Mouse (Mus musculus) left cerebral cortex, postnatal 10 days (tissue): ENCODE measurements at regions not wholly inside any gene's neighbourhood (a gene's known extent, or its start where the extent isn't known, plus 50 kb on each side); places are given as distances from the start of the nearest gene placed in this dataset.
A peak's percentile ranks its signal among the peaks of the same experiment; 100 is the strongest.
"Not testable (repeated sequence)": the region's sequence is repeated elsewhere in the genome, so short reads cannot be mapped to it uniquely, and the experiment has no call there.

ENCODE experiments used
- DNase-seq, 2 experiments: peaks; one replicate each; pipeline ENCODE4 v3.0.0; 2021 to 2022; ENCODE audit warnings: low spot score in 2 of 2, mixed read lengths in 1 of 2; ENCODE audit errors: extremely low spot score in 1 of 2
- intact Hi-C: fragments of 180-260 bp; cut with DNase I; formaldehyde crosslinking; loops from one replicate; pipeline ENCODE4 v1.15.1; 2025

DNA sequence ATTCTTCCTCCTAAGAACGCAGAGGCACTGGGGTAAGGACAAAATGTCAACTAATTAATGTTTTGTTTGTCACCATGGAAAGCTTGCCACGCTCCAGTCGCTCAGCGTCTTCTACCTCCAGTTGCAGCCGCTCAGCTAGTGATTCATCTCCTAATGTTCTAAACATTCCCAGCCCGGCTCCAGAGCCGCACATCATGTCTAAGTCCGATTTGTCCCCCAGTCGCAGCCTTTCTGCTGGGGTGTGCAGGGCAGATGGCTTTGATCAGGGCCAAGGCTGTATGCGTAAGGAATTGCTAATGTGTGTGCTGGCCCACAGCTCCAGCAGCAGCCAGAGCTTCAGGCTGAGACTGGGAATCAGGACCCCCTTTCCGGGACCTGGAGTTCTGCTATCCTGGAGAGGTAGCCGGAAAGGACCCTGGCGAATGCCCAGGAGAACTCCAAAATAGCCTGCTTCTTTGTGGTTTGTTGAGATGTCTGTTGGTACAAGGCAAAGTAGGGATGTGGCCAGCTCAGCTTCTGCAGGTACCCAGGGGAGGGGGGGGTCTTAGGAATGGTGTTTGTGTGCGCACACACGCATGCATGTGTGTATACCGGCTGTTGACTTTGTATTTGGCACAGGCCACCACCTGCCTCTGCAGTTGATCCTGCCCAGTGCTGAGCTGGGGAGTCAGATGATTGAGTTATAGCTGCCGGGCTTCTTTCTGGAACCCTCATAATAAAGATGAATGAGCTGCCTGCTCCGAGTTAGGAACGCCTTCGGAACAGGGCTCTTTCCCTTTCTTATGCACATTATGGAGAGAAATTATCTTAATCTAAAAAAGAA is 143.0 kb upstream of the Kcng1 start:
- no peak for DNase-seq
- intact Hi-C loops: loop anchor here (5.0 kb wide), 1 partner anchor 147 kb away; no protein-coding TSS in a partner anchor

DNA sequence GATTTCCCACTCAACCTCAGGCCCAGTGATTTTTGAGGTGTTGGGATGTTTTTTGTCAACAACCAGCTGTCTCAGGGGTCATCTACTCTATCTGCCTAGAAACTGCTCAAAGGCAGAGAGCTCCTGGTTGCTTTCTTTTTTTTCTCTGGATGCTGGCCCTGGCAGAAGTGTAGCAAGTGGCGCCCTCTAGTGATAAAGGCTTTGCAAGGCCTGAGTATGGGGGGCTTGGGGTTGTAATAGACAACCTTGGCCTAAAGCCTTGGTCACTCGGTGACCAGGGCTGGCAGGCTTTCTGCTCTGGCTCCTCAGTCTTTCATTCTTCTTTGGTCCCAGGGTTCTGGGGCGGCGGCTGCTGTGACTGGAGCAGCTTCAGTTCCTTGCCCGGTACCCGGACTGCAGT is 142.0 kb upstream of the Kcng1 start:
- no peak for DNase-seq
- intact Hi-C loops: loop anchor here (5.0 kb wide), 1 partner anchor 146 kb away; no protein-coding TSS in a partner anchor

DNA sequence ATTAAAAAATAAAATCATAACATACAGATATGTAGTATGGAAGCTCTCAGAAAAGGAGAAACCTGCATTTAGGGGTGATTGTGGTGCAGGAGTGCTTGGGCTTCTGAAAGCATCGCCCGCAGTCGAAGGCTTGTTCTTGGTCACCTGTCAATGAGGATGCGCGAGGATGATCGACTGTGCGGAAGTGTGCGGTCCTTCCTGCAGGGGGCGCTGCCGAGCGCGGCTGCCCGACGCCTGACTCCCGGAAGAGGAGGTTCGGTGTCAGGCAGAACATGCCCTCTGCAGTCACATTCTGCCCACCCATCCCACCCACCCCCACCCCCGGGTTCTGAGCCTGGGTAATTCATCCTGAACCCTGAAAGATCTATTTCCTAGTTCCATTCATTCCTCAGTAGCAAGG is 133.6 kb upstream of the Kcng1 start:
- DNase-seq: no peak
- intact Hi-C loops: no loop called here

DNA sequence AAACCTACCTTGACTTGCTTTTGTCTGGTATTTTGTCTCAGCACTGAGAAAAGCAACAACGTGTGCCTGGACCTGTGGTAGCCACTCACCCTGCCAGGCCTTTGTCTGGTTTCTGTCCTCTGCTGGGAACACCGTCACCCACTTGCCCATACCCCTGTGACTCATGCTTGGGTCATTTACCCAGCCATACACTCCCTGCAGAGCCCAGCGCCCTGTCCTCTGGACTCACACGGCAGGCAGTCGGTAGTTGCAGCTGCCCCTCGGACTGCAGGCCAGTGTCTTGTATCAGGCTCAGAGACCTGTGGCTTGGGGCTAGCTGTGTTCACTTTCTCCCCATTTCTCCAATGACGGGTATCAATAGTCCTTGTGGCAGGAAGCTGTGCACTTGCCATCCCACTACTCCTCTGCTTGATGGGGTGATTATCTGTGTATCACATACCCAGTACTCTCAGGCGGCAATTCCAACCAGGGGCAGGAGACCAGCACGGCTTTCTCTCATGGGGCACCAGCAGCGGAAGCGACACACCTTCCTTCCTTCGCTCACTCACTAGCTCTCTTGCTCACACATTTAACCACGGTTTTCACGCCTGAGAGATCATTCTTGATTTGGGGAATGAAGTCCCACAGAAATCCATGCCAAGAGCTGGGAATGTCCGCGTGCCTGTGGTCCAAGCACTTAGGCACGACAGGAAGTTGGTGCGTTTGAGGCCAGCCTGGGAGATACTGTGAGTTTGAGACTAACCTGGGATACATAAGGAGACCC is 132.8 kb upstream of the Kcng1 start:
- intact Hi-C loops: no loop called here
- DNase-seq: no peak

DNA sequence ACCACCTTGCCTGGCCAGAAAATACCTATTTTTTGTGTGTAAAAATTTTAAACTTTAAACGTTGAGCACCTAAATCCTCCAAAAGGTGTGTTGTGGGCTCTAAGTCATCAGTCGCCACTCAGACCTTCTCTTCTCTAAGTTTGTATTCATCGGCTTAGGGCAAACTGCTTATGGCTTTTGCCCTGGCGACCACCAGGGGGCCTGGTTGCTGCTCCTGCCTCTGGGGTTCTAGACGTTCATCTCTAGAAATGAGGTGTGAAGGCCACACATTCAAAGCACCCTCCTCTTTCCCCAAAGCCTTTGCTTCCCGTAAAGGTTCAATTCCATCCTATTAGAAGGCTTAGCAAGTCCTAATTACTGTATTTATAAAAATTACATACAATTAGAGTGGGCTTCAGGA is 131.3 kb upstream of the Kcng1 start:
- intact Hi-C loops: no loop called here
- no peak for DNase-seq

DNA sequence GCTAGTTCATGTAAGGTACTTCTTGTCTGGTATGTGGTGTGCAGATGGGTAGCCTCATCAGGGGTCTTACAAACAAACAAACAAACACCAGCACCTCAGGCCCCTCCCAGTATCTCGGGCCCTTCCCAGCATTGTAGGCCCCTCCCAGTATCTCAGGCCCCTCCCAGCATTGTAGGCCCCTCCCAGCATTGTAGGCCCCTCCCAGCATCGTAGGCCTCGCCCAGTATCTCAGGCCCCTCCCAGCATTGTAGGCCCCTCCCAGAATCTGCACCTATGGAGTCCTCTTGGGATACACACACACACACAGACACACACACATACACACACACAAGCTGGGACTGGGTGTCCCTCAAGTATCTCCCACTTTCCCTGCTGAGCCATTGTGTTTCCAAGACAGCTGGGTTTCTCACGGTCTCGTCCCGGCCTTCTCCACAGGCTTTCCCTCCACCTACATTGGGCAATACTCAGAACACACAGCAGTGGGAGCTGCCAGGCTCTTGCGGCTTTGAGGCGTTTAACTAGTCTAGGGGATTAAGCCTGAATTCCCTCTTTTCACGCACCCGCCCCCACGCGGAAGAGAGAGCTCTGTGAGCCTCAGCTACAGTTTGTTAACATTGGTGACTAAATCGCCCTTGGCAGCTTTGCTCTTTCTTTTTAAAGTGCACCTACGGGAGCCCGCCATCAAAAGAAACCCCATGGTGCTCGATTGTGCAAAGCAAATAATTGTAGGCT is 121.4 kb upstream of the Kcng1 start:
- intact Hi-C loops: no loop called here
- peak in 1 of 2 experiments; percentile 40 for DNase-seq

DNA sequence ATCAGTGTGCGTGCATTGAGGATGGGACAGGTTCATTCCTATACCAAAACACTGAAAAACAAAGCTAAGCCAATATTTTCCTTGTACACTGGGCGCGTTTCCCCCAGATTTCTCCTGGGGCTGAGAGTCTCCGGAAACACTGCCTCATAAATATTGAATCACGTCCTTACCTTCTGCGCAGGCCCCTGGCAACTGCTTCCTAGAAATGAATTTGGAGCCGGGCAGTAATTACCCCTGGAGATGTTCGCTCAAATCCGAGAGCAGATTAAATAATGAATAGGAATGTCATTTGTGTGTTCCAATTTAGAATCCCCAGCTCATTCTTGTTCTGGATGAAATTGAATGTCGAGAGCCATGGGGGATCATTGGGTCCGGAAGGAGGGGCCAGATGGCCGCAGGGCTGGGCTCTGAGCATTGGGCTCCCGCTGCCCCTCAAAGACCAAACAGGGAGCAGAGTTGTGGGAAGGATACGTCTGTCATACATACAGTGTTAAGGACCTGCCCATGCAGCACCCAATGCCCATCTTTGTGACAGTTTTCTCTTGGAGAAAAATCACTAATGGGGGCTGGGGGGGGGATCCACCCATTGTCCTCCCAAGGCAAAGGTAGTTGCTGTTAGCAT is 117.7 kb upstream of the Kcng1 start:
- DNase-seq: no peak
- intact Hi-C loops: no loop called here

DNA sequence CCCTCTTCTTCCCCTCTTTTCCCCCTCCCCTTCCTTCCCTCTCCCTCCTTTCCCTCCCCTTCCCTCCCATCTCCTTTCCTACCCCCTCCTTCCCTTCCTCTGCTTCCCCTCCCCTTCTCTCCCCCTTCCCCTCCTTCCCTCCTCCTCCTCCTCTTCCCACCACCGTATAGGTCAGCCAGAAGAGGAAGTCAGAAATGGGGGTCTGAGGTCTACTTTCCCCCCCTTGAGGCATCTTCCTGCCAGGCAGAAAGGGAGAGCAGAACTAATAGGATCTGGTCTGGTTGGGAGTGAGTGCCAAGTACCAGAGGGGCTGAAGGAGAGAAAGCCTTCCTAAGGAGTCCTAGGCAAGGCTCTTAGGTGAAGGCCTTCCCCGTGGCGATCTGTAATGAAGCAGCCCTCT is 114.8 kb upstream of the Kcng1 start:
- DNase-seq: no peak
- intact Hi-C loops: no loop called here

DNA sequence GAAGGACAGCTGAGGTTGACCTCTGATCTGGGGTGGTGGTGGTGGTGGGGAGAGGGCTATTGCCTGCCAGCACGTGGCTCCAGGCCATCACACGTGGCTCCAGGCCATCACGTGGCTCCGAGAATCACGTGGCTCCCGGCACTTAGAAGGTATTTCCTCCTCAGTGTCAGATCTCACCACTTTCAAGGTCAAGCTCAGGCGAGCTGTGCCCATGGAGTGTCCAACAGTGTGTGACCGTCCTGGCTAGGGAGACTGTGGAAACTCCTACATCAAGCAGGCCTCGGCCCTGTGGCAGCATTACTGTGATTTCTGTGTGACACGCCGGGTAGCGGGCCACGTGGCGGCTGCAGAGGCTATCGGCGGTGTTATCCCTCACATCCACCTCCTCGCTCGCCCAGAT is 111.8 kb upstream of the Kcng1 start:
- no peak for DNase-seq
- intact Hi-C loops: no loop called here

DNA sequence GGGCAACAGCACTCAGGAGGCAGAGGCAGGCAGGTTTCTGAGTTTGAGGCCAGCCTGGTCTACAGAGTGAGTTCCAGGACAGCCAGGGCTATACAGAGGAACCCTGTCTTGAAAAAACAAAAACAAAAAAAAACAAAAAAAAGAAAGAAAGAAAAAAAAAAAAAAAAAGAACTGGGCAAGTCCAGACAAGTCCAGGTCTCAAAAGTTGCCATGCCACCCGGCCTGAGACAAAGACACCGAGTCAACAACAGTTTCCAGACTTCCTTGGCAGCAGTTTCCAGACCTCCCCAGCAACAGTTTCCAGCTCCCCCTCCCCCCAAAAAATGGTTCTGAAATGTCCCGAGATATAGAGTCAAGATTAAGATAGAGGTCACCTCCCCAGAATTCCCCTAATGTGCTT is 110.6 kb upstream of the Kcng1 start:
- intact Hi-C loops: not testable (repeated sequence)

DNA sequence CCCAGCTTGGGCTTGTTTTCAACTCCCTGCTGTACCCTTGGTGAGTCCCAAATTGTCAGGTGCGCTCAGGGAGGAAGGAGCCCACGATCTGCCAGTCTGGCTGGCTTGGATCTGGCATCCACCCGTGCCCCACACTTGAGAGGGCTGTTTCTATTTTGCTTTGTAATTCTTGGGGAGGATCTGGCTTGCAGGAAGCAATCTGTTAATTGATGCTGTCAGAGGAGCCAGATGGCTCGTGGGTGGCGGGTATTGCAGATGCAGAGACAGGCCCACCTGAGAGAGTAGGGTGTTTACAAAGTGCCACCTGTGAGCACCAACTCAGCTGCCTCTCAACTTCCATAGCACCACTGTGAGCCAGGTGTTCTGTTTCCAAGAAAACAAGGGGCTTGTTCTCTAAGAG is 99.1 kb upstream of the Kcng1 start:
- DNase-seq: peak in 1 of 2 experiments; percentile 34
- intact Hi-C loops: no loop called here

More for the DNA sequence above, 110.6 kb upstream of the Kcng1 start:
- DNase-seq: not testable (repeated sequence)

DNA sequence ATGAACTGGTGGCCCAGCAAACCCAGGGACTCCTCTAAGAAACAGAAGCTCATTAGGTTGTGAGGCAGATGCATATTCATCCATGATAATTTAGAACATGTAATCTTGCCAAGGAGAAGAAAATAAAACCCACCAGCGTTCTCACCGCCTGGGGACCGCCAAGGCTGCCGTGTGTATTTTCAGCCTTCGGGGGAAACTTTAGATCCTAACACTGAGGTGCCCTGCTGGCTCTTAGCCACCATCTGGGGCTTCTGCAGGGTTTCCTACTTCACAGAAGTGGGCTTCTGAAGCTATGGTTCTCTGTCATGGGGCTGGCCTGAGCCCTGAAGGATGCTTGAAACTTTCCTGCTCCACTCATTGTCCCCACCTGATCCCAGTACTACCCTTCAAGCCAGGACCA is 90.8 kb upstream of the Kcng1 start:
- intact Hi-C loops: no loop called here
- DNase-seq: peak in 1 of 2 experiments; percentile 36

DNA sequence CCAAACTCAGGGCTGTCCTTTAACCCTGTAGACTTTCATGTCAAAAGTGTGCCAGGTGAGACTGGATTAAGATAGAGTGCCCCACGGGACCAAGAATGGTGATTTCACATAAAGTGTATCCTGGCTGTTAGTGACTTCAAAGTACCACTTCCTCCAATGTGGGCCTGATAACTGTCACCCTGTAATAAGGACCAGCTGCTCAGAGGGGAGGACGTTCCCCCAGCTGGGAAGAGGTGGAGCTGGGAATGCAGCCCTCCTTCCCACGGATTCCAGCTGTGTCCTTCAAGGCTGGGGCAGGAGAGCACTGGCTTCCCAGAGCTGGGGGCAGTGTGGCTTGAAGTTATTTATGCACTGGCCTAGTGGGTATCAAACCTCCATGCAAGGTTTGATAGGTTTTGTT is 89.7 kb upstream of the Kcng1 start:
- intact Hi-C loops: no loop called here
- no peak for DNase-seq

DNA sequence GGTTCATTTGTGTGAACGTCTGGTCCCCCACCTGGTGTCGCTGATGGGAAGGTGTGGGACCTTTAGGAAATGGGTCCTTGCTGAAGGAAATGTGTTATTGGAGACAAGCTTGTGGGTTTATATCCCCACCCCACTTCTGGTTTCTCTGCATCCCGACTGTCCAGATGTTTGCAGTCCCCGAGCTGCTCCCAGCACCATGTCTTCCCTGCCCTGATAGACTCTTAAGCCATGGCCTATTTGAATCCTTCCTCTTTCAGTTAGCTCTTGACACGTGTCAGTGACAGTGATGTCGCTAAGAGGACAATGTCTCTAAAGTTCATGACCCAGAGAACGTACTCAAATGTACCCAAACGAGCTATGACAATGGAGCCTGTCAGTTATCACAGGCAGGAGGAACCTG is 77.7 kb upstream of the Kcng1 start:
- no peak for DNase-seq
- intact Hi-C loops: no loop called here

DNA sequence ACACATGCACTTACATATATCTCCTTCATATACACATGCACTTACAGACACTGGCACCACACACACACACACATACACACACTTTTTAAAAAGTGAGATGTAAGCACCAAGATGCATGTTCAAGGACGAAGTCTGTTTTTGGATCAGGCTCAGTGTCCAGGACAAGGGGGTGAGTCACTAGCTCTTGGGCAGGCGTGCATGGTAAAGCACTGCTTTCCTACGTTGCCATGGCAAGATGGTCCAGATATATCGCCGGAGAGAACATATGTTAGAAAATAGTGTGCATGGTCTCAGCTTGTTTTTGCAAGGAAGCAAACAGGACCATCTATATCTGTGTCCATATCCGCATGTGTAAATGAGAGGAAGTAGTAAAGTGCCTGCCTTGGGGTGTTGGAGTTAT is 77.0 kb upstream of the Kcng1 start:
- DNase-seq: peak in 1 of 2 experiments; percentile 41
- intact Hi-C loops: no loop called here

DNA sequence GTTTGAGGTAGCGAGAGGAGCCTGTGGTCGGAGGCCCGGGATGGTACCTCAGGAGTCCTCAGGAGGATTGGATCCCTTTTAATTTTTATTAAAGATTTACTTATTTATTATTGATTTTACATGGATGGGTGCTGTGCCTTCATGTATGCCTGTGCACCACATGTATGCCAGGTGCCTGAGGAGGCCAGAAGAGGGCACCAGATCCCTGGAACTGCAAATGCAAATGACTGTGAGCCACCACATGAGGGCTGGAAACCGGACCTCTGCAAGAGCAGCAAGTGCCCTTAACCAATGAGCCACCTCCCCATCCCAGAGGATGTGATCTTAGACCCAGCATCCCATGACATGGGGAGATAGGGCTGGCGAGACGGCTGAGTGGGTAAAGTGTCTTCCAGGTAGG is 76.3 kb upstream of the Kcng1 start:
- intact Hi-C loops: no loop called here
- DNase-seq: no peak

DNA sequence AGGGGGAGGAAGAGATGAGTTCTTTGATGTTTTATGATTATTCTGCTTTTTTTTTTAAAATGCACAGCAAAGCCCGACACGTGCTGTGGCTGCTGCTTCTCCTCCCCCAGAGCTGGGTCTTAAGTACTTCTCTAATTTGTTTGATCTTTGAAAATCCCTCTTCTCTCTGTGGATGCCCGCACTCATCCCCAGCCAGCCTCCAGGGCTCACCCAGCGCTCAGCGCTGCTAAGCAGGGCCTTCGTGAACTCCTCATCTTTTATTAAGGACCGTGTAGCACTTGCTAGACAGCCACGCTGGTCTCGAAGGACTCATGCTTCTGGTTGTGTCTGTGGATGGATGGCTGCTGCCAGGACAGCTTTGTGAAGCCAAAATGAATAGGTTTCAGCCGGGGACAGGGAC is 72.9 kb upstream of the Kcng1 start:
- intact Hi-C loops: loop anchor here (5.0 kb wide), 1 partner anchor 88 kb away; no protein-coding TSS in a partner anchor

DNA sequence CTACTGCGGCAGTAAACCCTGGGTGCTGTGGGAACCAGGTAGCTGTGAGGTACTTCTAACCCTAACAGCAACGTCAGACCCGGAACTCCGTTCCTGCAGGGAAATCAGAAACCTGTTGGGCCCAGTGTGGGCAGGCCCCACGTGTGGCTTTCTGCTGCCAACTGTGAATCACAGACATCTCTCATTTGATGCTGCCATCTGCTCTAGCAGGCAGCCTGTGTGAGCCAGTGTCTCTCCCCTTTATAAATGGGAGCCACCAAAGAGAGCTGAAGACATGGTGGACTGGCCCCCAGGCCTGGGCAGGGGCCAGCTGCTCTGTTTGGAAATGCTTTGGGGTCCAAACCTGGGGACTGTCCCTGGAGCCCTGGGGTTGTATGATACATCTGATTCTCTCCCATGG is 71.1 kb upstream of the Kcng1 start:
- intact Hi-C loops: loop anchor here (5.0 kb wide), 1 partner anchor 90 kb away; no protein-coding TSS in a partner anchor
- peak; percentile 55 to 75 for DNase-seq

More for the DNA sequence above, 72.9 kb upstream of the Kcng1 start:
- no peak for DNase-seq

DNA sequence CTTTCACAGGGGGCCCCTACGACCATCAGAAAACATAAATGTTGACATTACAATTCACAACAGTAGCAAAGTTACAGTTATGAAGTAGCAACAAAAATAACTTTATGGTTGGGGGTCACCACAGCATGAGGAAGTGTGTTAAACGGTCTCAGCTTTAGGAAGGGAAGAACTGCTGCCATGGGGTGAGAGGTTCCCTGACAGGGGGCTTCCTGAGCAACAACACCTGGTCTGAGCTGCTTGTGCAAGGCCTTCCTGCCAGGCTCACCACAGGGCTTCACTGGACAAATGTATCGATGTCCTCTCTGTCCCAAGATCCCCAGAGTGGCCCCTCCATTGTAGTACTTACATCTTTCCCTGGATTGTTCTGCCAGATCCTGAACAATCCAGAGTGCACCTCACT is 70.7 kb upstream of the Kcng1 start:
- no peak for DNase-seq
- intact Hi-C loops: loop anchor here (5.0 kb wide), 1 partner anchor 90 kb away; no protein-coding TSS in a partner anchor
